Mouse (Mus musculus): ENCODE data around the gene Dip2b.

Gene Dip2b

DNA sequence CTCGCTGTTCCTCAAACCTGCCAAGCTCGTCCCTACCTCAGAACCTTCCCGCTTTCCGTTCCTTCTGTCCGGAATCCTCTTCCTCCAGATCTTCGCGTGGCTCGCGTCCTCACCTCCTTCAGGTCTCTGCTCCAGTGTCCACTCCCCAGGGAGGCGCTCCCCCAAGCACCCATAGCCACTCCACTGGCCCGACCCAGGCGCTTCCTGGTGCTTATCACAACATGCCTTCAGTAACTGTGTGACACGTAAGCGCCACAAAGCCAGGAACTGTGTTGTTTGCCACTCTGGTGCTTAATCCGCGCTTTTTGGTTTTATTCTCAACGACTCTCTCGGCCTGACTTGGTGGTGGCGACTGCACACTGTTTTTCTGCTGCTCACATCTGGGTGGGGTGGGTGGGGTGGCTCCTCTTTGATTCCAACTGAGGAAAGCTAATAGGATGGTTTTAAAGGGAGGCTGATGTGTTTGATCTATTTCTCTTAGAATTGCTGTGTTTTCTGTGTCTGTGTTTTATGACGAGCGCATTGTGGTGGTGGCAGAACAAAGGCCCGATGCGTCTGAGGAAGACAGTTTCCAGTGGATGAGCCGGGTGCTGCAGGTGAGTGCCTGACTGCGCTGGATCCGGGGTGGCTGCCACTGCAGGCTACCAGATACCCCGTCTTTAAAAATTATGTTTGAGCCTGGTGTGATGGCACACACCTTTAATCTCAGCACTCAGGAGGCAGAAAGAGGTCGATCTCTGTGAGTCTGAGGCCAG lies 144.2 kb downstream of the Dip2b start:
- DNase-seq = no peak

DNA sequence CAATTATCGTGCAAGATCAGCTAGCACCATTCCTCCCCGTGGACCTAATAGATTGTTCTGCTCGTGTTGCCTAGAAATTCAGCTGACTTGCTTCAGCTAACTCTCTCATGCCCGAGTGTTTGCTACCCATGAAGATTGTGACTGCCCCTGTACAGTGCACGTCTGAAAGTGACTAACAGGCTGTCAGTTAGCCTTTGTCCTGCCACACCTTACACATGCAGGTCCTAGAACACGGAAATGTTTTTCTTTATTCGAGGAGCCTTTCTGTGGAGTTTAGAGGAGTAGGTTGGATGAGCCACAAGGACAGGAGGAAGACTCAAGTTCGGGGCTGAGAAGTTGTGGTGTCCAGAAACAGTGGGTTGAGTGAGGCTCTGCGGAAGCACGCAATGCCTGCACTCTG lies 145.0 kb downstream of the Dip2b start:
- no peak for DNase-seq

- no peak for DNase-seq
Observed at GRCm38 (mm10) chr15:100184821-100185496, 146.5 kb downstream of the Dip2b start.

- DNase-seq = no peak
Observed at GRCm38 (mm10) chr15:100186234-100186633, 147.8 kb downstream of the Dip2b start.

DNA sequence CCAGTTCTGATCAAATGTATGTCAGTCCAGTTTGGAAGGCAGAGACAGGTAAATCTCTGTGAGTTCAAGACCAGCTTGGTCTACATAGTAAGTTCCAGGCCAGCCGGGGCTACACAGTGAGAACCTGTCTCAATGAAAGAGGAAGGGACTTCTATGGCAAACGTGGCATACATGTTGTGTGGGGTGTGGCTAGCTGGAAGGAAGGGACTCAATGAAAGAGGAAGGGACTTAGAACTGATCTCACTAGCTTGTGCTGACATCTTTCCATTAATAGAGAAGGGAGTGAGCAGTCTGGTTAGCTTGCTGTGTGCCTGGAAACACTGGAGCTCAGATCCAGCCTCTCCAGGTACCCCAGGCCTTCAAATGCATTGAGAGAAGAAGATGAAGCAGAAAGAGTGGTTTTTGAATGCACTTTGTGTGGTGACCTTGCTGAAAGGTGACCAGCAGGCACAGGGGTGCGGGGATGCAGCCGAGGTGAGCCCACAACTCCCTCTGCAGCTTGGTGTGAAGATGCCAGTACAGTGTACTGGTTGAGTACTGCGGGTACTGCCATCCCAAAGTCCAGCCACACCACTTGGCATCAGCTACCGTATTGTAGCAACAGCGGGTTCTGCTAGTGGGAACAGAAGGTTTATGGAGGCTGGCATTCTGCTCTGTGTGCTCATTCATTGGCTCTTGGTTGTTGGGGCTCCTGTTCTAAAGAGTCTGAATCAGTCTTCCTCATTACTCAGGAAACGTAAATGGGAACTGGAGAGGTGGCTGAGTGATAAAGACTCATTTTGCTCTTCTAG lies 148.6 kb downstream of the Dip2b start:
- no peak for DNase-seq

DNA sequence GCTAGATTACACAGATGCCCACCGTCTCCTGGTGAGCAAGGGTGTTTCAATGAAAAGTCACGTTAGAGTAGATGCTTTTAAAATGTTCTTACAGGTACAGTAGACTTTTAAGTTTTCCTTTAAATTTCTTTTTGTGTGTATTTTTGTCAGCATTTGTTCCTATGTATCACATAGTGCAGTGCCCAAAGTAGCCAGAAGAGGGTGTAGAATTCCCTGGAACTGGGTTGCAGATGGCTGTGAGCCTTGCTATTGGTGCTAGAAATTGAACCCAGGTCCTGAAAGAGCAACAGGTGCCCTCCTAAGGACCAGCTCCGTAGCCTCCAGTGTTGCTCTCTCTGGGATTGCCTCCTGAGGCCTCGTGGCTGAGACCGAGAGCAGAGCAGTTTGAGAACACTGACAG lies 150.1 kb downstream of the Dip2b start:
- DNase-seq = no peak

DNA sequence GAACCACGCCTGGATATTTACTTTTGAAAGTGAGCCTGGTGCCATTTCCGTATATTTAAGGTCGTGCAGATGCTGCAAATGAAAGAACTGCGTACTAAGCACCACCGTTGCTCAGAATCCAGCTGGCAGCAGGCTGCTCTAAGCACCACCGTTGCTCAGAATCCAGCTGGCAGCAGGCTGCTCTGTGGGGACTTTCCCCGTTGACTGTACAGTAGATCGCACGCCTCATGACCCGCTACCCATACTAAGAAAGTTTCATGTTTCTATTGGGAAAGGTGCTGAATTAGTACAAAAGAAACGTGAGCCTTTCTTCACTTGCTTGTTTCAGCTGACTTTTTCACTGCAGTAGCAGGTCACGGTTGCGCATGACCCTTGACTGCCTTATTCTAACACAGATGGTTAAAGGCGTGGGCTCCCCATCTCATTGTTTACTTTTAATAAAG lies 150.5 kb downstream of the Dip2b start:
- no peak for DNase-seq

DNA sequence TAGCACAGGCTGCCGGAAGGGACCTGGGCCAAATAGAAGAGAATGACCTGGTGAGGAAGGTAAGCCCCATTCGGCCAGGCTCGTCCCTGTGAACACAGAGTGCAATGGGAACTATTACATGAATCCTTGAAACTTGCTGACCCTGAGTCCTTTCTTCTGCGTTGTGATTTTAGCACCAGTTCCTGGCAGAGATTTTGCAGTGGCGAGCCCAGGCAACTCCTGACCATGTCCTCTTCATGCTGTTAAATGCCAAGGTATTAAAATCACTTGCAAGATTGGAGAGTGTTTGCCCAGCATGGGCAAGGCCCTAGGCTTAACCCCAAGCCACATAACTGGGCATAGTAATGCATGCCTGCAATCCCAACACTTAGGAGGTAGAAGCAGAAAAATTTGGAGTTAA lies 151.6 kb downstream of the Dip2b start:
- no peak for DNase-seq

GRCm38 (mm10) chr15:100198983-100199745 lies 160.7 kb downstream of the Dip2b start:
- no peak for DNase-seq

GRCm38 (mm10) chr15:100199790-100200189 lies 161.3 kb downstream of the Dip2b start:
- DNase-seq = no peak

DNA sequence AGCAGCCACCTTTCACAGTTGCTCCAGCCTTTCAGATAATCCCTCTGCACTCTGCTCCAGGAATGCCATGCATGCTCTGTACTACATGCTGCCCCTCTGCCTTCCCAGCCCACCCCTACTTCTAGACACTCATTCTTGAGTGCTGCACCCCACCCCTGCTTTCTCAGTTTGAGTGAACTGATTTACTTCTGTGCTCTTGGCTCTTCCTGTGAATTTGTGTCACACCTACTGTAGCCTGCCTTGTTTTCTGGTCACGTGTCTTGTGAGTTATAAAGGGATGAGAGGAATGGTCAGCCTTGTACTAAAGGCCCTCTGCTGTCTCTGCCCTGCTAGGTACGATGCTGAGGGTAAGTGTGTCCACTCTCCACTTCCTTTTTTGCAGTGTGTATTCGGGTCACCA lies 163.3 kb downstream of the Dip2b start:
- no peak for DNase-seq

DNA sequence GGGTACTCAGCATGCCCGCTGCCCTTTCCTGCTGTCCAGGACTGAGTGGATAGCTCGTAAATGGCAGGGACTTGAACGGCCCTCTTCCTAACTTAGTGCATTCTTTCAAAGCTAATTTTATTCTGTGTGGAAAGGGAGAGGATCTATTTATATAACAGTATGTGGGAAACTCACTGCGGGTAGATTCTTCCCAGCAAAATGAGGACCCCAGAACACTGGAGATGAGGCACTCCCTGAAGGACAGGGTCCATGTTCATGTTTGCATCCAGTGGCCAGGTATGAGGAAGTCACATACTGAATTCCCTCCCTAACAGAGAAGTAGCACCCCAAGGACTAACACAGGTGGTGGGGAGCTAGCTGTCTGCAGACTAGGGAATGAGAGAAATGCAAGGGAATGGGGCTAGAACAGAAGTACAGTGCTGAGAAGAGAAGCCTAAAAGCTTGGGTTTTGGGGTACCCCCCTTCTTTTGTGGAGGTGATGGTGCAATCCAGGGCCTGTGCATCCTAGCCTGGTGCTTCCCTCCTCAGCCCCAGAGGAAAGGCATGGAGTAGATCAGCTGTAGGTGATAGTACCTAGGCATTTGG lies 164.1 kb downstream of the Dip2b start:
- DNase-seq = no peak

DNA sequence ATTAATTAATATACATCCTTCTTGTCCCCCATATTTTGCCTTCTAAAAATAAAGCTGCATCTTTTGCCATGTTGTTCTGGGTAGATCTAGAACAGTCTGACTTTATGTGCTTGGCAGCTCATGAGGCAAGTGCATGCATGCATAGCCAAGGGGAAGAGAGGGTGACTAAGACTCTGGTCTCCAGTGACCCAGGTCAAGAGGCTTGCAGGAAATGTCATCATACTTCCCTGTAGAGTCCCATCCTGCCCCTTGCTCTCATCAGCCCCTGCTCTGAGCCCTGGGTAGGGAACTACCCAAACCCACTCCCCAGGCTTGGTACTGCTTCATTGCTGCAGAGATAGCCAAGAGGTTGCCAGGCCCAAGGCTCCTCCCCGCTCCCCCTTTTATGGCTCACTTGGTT lies 166.1 kb downstream of the Dip2b start:
- no peak for DNase-seq

- DNase-seq = no peak
Observed at GRCm38 (mm10) chr15:100210013-100210412, 171.5 kb downstream of the Dip2b start.

- no peak for DNase-seq
Observed at GRCm38 (mm10) chr15:100213339-100213738, 174.9 kb downstream of the Dip2b start.

DNA sequence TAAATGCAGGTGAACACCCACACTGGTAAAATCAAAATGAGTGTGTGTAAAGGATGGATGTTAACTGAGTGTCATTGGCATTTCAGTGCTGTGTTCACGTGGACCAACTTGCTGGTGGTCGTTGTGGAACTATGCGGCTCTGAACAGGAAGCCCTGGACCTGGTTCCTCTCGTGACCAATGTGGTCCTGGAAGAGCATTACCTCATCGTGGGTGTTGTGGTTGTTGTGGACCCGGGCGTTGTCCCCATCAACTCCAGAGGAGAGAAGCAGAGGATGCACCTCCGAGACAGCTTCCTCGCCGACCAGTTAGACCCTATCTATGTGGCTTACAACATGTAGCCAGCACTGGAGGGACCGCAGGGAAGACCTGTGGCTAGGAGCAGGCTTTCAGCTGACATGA lies 176.6 kb downstream of the Dip2b start:
- DNase-seq = no peak

DNA sequence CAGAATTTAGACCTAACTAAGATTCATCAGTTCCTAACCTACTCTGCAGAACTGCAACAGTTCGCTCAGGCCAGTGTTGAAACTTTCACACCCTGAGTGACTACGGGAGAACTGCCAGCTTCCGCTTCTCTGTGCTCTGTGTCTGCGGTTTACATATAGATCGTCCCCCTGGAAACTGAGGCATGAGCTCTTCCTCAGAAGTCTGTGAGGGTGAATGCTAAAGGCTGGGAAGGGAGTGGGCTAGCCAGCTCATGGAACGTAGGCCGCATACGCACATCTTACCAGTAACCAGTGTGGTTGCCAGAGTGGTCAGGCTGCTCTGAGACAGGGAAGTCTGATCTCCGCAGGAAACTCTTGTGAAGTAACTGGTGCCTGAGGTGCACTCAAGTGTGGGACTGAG lies 177.7 kb downstream of the Dip2b start:
- DNase-seq = no peak

GRCm38 (mm10) chr15:100218018-100218417 lies 179.6 kb downstream of the Dip2b start:
- DNase-seq = no peak

GRCm38 (mm10) chr15:100219396-100219795 lies 180.9 kb downstream of the Dip2b start:
- no peak for DNase-seq

DNA sequence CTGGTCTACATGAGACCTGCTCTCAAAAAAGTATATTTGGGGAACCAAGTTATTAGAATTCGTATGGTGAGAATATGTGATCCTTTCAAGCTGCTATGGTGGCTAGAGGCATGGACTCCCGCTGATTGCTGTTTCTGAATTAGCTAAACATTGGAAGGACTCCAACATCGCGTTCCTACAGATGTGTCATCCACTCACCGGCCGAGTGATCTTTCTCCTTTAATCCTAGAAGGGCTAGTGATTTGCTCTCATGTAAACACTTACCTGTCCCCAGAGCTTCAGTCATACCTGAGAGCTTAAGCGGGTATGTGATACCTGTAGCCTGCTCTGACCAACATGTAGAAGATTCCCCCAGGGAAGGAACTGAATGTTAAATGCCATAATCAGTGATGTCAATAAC lies 182.5 kb downstream of the Dip2b start:
- DNase-seq = no peak

DNA sequence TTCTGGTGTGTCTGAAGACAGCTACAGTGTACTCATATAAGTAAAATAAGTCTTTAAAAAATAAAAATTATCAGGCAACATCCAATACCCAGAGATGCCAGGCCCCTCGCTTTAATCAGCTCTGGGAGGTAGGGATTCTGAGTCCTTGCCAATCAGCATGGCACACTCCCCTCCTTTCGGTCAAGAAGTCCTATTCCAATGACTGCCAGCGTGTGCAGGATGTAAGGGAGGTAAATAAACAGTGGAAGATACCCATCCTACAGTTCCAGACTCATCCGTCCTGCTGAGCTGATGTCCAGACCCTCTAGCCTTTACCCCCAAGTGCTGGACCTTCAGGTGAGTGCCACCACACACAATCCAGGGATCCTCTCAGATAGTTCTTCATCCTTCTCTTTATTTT lies 186.9 kb downstream of the Dip2b start:
- DNase-seq = no peak

DNA sequence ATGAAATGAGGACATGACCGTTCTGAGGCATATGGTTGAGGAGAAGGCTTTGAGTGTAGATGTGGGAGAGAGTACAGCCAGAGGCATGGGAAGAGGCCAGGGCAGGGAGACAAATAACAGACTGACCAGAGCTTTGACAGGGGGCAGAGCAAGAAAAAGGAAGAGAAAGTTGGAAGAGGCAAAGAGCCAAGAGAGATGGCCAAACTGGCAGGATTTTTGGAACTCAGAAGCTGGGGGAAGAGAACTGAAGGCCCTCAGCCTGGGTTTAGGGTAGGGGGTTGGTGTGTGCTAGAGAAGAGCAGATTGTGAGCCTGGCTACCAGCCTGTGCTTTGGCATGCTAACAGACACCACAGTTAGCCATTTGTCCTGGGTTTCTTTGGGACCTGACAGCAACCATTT lies 187.4 kb downstream of the Dip2b start:
- no peak for DNase-seq
